Mouse (Mus musculus): ENCODE measurements around the gene Phc1.

- TF ChIP-seq CTCF (IDR thresholded peaks at IDR 0.05) (no peak), EP300 (IDR thresholded peaks at IDR 0.05) (no peak)
Observed at GRCm38 (mm10) chr6:122346399-122346798, 6.0 kb upstream of the Phc1 start.
